18 mouse cellular contexts compared by ENCODE assay signal in the genomic region with DNA sequence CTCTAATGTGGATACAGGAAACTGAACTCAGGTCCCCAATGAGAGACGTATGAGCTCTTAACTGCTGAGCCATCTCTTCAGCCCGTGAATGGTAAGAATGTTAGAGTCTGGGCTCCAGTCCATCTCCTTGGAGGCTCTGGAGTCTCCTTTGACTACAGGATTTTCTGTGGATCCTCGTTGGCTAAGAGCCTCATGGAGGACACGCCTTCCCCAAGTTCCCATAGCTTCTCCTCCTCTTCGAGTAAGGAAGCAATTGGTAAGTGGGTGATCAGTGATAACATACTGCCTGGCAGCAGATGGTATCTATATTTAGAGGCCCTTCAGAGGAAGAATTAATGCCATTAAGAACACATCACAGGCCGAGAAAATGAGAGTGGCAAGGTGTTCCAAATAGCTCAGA.
A peak's percentile ranks its signal among the peaks of the same experiment; 100 is the strongest.
DNase-seq lines count a peak whose midpoint lies in the region; ATAC-seq and TF ChIP-seq lines count a peak whose summit lies in the region.
"Had no signal": no experiment of that assay in that cellular context is flagged by ENCODE, and none has a peak within 500 bp of the region (broad histone marks: within the 10 kb centered on the region; RNA-seq: fewer than 3 reads in every experiment).

No protein-coding gene starts in this region.

- no peak for TF ChIP-seq CTCF in cerebellum, adult 2 months (IDR thresholded peaks at IDR 0.05; ENCODE audit: borderline replicate concordance, insufficient read depth, low read depth, low read length)

- TF ChIP-seq POLR2A in cerebellum, adult 2 months (IDR thresholded peaks at IDR 0.05; ENCODE audit: borderline replicate concordance, insufficient read depth, low read length): no peak

- no peaks in the 10 kb centered on the region for H3K27me3 ChIP-seq in cerebellum, adult 2 months (ENCODE audit: control insufficient read depth, insufficient read depth, low read length)
- H3K27me3 ChIP-seq in heart, embryonic 12.5 days (replicated peaks): no peaks in the 10 kb centered on the region
- H3K27me3 ChIP-seq: heart, embryonic 13.5 days; limb, embryonic 12.5 days; liver, embryonic 15.5 days had no signal

- peak; percentile 16 to 31 for DNase-seq in left cerebral cortex, adult 18-20 months (ENCODE audit: low spot score in 2 of 2)
- no peak for DNase-seq in left cerebral cortex, adult 11 months (ENCODE audit: low spot score)
- DNase-seq in cerebellum, adult 2 months: peak; percentile 66 to 75
- DNase-seq in cerebellum, postnatal 10 days: peak; percentile 73 to 76
- peak; percentile 28 to 34 for DNase-seq in left cerebral cortex, postnatal 36 days (ENCODE audit: low spot score in 2 of 2)
- DNase-seq in MN1 (ENCODE audit: low spot score): no peak
- DNase-seq: adrenal gland, adult 8-10 months; gastrocnemius, postnatal 25 days; heart, postnatal 4 days; kidney, adult 8-10 months; kidney, postnatal 36 days; midbrain, embryonic 14.5 days; thymus, adult 2 months had no signal

- H3K9me3 ChIP-seq in heart, embryonic 12.5 days (replicated peaks): no peaks in the 10 kb centered on the region
- H3K9me3 ChIP-seq: heart, embryonic 13.5 days; limb, embryonic 12.5 days; liver, embryonic 15.5 days had no signal

- H3K4me2 ChIP-seq in heart, embryonic 12.5 days: no peak overlapping the region
- H3K4me2 ChIP-seq: heart, embryonic 13.5 days; limb, embryonic 12.5 days; liver, embryonic 15.5 days had no signal

- H3K36me3 ChIP-seq in heart, embryonic 12.5 days: no peaks in the 10 kb centered on the region
- H3K36me3 ChIP-seq: heart, embryonic 13.5 days; limb, embryonic 12.5 days; liver, embryonic 15.5 days had no signal

- H3K9ac ChIP-seq in heart, embryonic 12.5 days: no peak overlapping the region
- H3K9ac ChIP-seq: heart, embryonic 13.5 days; limb, embryonic 12.5 days; liver, embryonic 15.5 days had no signal

- H3K27ac ChIP-seq in cerebellum, adult 2 months (ENCODE audit: insufficient read depth, low read length): peak overlapping the region; percentile 79
- no peak overlapping the region for H3K27ac ChIP-seq in heart, embryonic 12.5 days (ENCODE audit: poor library complexity, severe bottlenecking)
- H3K27ac ChIP-seq: heart, embryonic 13.5 days; limb, embryonic 12.5 days; liver, embryonic 15.5 days had no signal

- H3K4me3 ChIP-seq in cerebellum, adult 2 months (replicated peaks; ENCODE audit: insufficient read depth, low read depth, low read length): no peak overlapping the region
- no peak overlapping the region for H3K4me3 ChIP-seq in heart, embryonic 12.5 days
- H3K4me3 ChIP-seq: heart, embryonic 13.5 days; limb, embryonic 12.5 days; liver, embryonic 15.5 days had no signal

- no peak for ATAC-seq in heart, embryonic 12.5 days (ENCODE audit: insufficient number of reproducible peaks, low FRiP score)
- ATAC-seq: CD4-positive, CD25-positive, alpha-beta regulatory T cell, adult 4 months had no signal

- intact Hi-C loops in left cerebral cortex, postnatal 36 days (cut with DNase I): no loop called here

- WGBS in cerebellum, adult 2 months: 12% methylated on average over 6 of the region's 6 CpGs
- 56% methylated on average over 6 of the region's 6 CpGs for WGBS in heart, embryonic 12.5 days

- H3K4me1 ChIP-seq in cerebellum, adult 2 months (ENCODE audit: control insufficient read depth, insufficient read depth, low read length): peaks cover 41% of the 10 kb centered on the region
- H3K4me1 ChIP-seq in heart, embryonic 12.5 days (replicated peaks): 0 out of 2 replicates have a peak, but pooled peaks cover 3% of the 10 kb centered on the region
- H3K4me1 ChIP-seq: limb, embryonic 12.5 days; liver, embryonic 15.5 days had no signal

Comparison
In these comparisons a context has a peak if more than half of its experiments do, and no peak if none do; other contexts are left out.
1. DNase-seq: peak in left cerebral cortex, adult 18-20 months (2 of 2), cerebellum, adult 2 months (2 of 2), cerebellum, postnatal 10 days (2 of 2) and left cerebral cortex, postnatal 36 days (2 of 2); none in left cerebral cortex, adult 11 months (single experiment) and MN1 (single experiment).